Mouse (Mus musculus): ENCODE results near the gene Tmod3.

Tmod3 gene

GRCm38 (mm10) chr9:75559512-75560012 lies at the start of gene Tmod3:
Tmod3 (minus strand) TSS chr9:75559657.
- in situ Hi-C loops (cut with MboI; ENCODE audit: low sequenced_read_pairs), result no loop called here

- in situ Hi-C loops (cut with MboI; ENCODE audit: low sequenced_read_pairs), result no loop called here
Measured at GRCm38 (mm10) chr9:75607496-75607895, 48.0 kb upstream of the Tmod3 start.

- in situ Hi-C loops (cut with MboI; ENCODE audit: low sequenced_read_pairs), result no loop called here
Measured at GRCm38 (mm10) chr9:75601510-75601909, 42.1 kb upstream of the Tmod3 start.

- in situ Hi-C loops (cut with MboI; ENCODE audit: low sequenced_read_pairs), result no loop called here
Measured at GRCm38 (mm10) chr9:75600166-75600934, 40.9 kb upstream of the Tmod3 start.

- in situ Hi-C loops (cut with MboI; ENCODE audit: low sequenced_read_pairs), result no loop called here
Measured at GRCm38 (mm10) chr9:75599191-75599841, 39.9 kb upstream of the Tmod3 start.

GRCm38 (mm10) chr9:75597596-75597995 lies 38.1 kb upstream of the Tmod3 start:
- in situ Hi-C loops (cut with MboI; ENCODE audit: low sequenced_read_pairs), result no loop called here

GRCm38 (mm10) chr9:75597036-75597435 lies 37.6 kb upstream of the Tmod3 start:
- in situ Hi-C loops (cut with MboI; ENCODE audit: low sequenced_read_pairs), result no loop called here

- in situ Hi-C loops (cut with MboI; ENCODE audit: low sequenced_read_pairs), result no loop called here
Measured at GRCm38 (mm10) chr9:75593481-75593880, 34.0 kb upstream of the Tmod3 start.

GRCm38 (mm10) chr9:75589850-75590790 lies 30.7 kb upstream of the Tmod3 start:
- in situ Hi-C loops (cut with MboI; ENCODE audit: low sequenced_read_pairs), result no loop called here

- in situ Hi-C loops (cut with MboI; ENCODE audit: low sequenced_read_pairs), result no loop called here
Measured at GRCm38 (mm10) chr9:75581694-75582350, 22.4 kb upstream of the Tmod3 start.

GRCm38 (mm10) chr9:75579321-75579720 lies 19.9 kb upstream of the Tmod3 start:
- in situ Hi-C loops (cut with MboI; ENCODE audit: low sequenced_read_pairs), result no loop called here

- in situ Hi-C loops (cut with MboI; ENCODE audit: low sequenced_read_pairs), result no loop called here
Measured at GRCm38 (mm10) chr9:75571036-75571942, 11.8 kb upstream of the Tmod3 start.

GRCm38 (mm10) chr9:75568399-75568798 lies 8.9 kb upstream of the Tmod3 start:
- in situ Hi-C loops (cut with MboI; ENCODE audit: low sequenced_read_pairs), result no loop called here

GRCm38 (mm10) chr9:75564892-75565291 lies 5.4 kb upstream of the Tmod3 start:
- in situ Hi-C loops (cut with MboI; ENCODE audit: low sequenced_read_pairs), result no loop called here

- in situ Hi-C loops (cut with MboI; ENCODE audit: low sequenced_read_pairs), result no loop called here
Measured at GRCm38 (mm10) chr9:75563622-75564021, 4.2 kb upstream of the Tmod3 start.

- in situ Hi-C loops (cut with MboI; ENCODE audit: low sequenced_read_pairs), result no loop called here
Measured at GRCm38 (mm10) chr9:75563176-75563575, 3.7 kb upstream of the Tmod3 start.

- in situ Hi-C loops (cut with MboI; ENCODE audit: low sequenced_read_pairs), result no loop called here
Measured at GRCm38 (mm10) chr9:75561040-75561669, 1.7 kb upstream of the Tmod3 start.

- in situ Hi-C loops (cut with MboI; ENCODE audit: low sequenced_read_pairs), result no loop called here
Measured at GRCm38 (mm10) chr9:75560353-75560752, 896 bp upstream of the Tmod3 start.

All from CH12F3 (cell line).